Mouse (Mus musculus): Measurements from ENCODE around the gene Dlk2. TPM values are rescaled to one million over a fixed set of nuclear protein-coding genes. Genes with fewer than 3 reads are reported as not detected.

The Dlk2 gene
- 8.9 and 10.8 TPM in 2 replicates for polyA plus RNA-seq (2015; fragmentation: Nextera tagmentation; extraction: Ambion mirVana)

DNA sequence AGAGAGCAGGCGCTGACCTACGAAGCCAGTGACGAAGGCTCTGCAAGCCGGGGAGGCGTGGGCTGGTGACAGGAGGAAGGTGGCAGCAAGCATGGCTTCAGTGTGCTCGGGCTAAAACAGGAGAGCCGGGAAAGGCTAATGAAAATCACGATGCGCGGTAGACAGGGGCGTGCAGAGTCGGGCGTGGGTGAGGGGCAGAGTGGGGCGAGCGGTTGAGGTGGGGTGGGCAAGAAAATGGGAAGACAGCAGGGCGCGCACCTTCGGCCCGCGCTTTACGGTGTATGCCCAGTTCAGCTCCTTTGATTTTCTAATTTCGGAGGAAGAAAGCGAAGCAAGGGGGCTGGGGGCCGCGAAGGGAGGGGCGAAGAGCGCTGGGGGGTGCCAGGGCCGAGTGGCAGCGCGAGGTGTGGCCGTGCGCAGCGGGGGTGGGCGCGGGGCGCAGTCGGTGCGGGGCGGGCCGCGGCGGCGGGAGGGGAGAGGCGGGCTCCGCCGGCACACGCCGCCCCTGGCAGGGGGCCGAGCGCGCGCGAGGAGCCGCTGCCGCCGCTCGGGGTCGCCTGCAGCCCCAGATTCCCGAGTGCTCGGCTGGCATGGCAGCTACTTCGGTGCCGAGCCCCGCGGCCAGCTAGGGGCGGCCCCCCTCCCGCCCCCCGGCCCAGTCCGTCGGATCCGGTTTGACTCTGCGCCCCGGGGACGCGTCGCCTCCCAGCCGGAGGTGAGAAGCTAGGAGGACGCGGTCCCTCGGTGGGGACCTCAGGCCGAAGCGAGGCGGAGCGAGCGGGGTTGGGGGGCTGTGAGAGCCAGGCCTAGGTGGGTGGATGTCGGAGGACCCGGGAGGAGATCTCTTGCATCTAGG lies at the start of gene Dlk2:
Gene Dlk2 (plus strand): TSS at position 58 of the 856 bp plus-strand sequence.
- Histone ChIP-seq H3K9ac (ENCODE audit: low read length) (peak within 1 kb of the TSS; percentile 58), H3K4me3 (ENCODE audit: low read depth, low read length) (peak within 1 kb of the TSS; percentile 58), H3K9me3 (ENCODE audit: control insufficient read depth, low read length) (no peaks in the 10 kb centered on the region), H3K27ac (replicated peaks) (0 out of 2 replicates have a peak within 1 kb of the TSS, but pooled peaks have one; percentile 13), H3K4me1 (replicated peaks; ENCODE audit: control insufficient read depth, insufficient read depth) (no peaks in the 10 kb centered on the region), H3K36me3 (ENCODE audit: control insufficient read depth, insufficient read depth, low read length) (no peaks in the 10 kb centered on the region), H3K4me2 (replicated peaks; ENCODE audit: low read depth) (peak within 1 kb of the TSS; percentile 99), H3K27me3 (ENCODE audit: control insufficient read depth, insufficient read depth, low read length) (peaks cover 2% of the 10 kb centered on the region; the same call in 1 of the 2 replicates)
- under 1% methylated on average over 50 of the region's 86 CpGs for WGBS
- no peak for TF ChIP-seq EP300 (optimal IDR thresholded peaks at IDR 0.05)
- no peak for TF ChIP-seq CTCF (IDR thresholded peaks at IDR 0.05; ENCODE audit: low read depth)
- DNase-seq (ENCODE audit: low spot score) (peak; percentile 33), ATAC-seq (ENCODE audit: low FRiP score, low TSS enrichment) (peak; percentile 12; the same call in 1 of the 2 replicates)

- peak; percentile 98 for DNase-seq (ENCODE audit: low spot score)
- Histone ChIP-seq H3K4me2 (replicated peaks; ENCODE audit: low read depth) (peak within 1 kb of the TSS; percentile 83), H3K9ac (ENCODE audit: low read length) (peak within 1 kb of the TSS; percentile 97), H3K27me3 (ENCODE audit: control insufficient read depth, insufficient read depth, low read length) (no peaks in the 10 kb centered on the region), H3K4me1 (replicated peaks; ENCODE audit: control insufficient read depth, insufficient read depth) (peaks cover 9% of the 10 kb centered on the region; the same call in 1 of the 2 replicates), H3K9me3 (ENCODE audit: control insufficient read depth, low read length) (no peaks in the 10 kb centered on the region), H3K4me3 (ENCODE audit: low read depth, low read length) (peak within 1 kb of the TSS; percentile 92), H3K27ac (replicated peaks) (peak within 1 kb of the TSS; percentile 93), H3K36me3 (ENCODE audit: control insufficient read depth, insufficient read depth, low read length) (peaks cover 33% of the 10 kb centered on the region)
- under 1% methylated on average over 53 of the region's 53 CpGs for WGBS
- TF ChIP-seq CTCF (IDR thresholded peaks at IDR 0.05; ENCODE audit: low read depth) (no peak), EP300 (optimal IDR thresholded peaks at IDR 0.05) (peak; percentile 97)
- peak; percentile 90 for ATAC-seq (ENCODE audit: low FRiP score, low TSS enrichment)
These were observed 49.6 kb upstream of the Dlk2 start, which contains the start of the genes Polr1c and Yipf3 for GRCm38 (mm10) chr17:46247512-46248188. Polr1c (minus strand) TSS chr17:46248054. Yipf3 (plus strand) TSS chr17:46248080.

GRCm38 (mm10) chr17:46248189-46248522 lies 49.1 kb upstream of the Dlk2 start:
- Histone ChIP-seq H3K9me3 (ENCODE audit: control insufficient read depth, low read length) (no peaks in the 10 kb centered on the region), H3K4me3 (ENCODE audit: low read depth, low read length) (peak overlapping the region; percentile 92), H3K36me3 (ENCODE audit: control insufficient read depth, insufficient read depth, low read length) (peaks cover 33% of the 10 kb centered on the region), H3K27ac (replicated peaks) (peak overlapping the region; percentile 93), H3K4me2 (replicated peaks; ENCODE audit: low read depth) (peak overlapping the region; percentile 83), H3K27me3 (ENCODE audit: control insufficient read depth, insufficient read depth, low read length) (no peaks in the 10 kb centered on the region), H3K4me1 (replicated peaks; ENCODE audit: control insufficient read depth, insufficient read depth) (peaks cover 9% of the 10 kb centered on the region; the same call in 1 of the 2 replicates), H3K9ac (ENCODE audit: low read length) (peak overlapping the region; percentile 97)
- WGBS: under 1% methylated on average over 37 of the region's 37 CpGs
- TF ChIP-seq EP300 (optimal IDR thresholded peaks at IDR 0.05) (peak; percentile 72), CTCF (IDR thresholded peaks at IDR 0.05; ENCODE audit: low read depth) (no peak)
- ATAC-seq (ENCODE audit: low FRiP score, low TSS enrichment) (no peak), DNase-seq (ENCODE audit: low spot score) (no peak)

DNA sequence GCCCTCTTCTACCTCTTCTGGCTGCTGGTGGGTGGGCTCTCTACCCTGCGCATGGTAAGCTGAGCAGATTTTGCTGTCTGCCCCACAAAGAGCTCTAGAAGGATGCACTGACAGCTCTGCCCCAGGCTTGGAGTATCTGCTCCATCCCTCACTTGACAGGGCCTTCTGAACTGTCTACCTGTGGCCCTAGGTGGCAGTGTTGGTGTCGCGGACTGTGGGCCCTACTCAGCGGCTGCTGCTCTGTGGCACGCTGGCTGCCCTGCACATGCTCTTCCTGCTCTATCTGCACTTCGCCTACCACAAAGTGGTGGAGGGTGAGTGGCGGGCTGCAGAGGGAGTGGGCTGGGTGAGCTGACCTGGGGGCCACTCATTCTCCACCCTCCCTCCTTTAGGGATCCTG lies 46.0 kb upstream of the Dlk2 start:
- WGBS: 67% methylated on average over 7 of the region's 7 CpGs
- H3K4me3 ChIP-seq (ENCODE audit: low read depth, low read length): no peak overlapping the region
- DNase-seq (ENCODE audit: low spot score) (peak; percentile 40), ATAC-seq (ENCODE audit: low FRiP score, low TSS enrichment) (no peak)
- TF ChIP-seq CTCF (IDR thresholded peaks at IDR 0.05; ENCODE audit: low read depth) (peak; percentile 46; the same call in 1 of the 2 replicates), EP300 (optimal IDR thresholded peaks at IDR 0.05) (no peak)
- peaks cover 16% of the 10 kb centered on the region for H3K36me3 ChIP-seq (ENCODE audit: control insufficient read depth, insufficient read depth, low read length)
- no peak overlapping the region for H3K9ac ChIP-seq (ENCODE audit: low read length)
- no peaks in the 10 kb centered on the region for H3K27me3 ChIP-seq (ENCODE audit: control insufficient read depth, insufficient read depth, low read length)
- H3K4me2 ChIP-seq (replicated peaks; ENCODE audit: low read depth): no peak overlapping the region
- H3K9me3 ChIP-seq (ENCODE audit: control insufficient read depth, low read length): no peaks in the 10 kb centered on the region
- H3K4me1 ChIP-seq (replicated peaks; ENCODE audit: control insufficient read depth, insufficient read depth): peaks cover 9% of the 10 kb centered on the region; the same call in 1 of the 2 replicates
- H3K27ac ChIP-seq (replicated peaks): no peak overlapping the region

- 0 out of 2 replicates have a peak, but pooled peaks cover 4% of the 10 kb centered on the region for H3K4me1 ChIP-seq (replicated peaks; ENCODE audit: control insufficient read depth, insufficient read depth)
- H3K4me2 ChIP-seq (replicated peaks; ENCODE audit: low read depth): peak overlapping the region; percentile 98
- H3K9ac ChIP-seq (ENCODE audit: low read length): no peak overlapping the region
- WGBS: 56% methylated on average over 14 of the region's 14 CpGs
- no peak for ATAC-seq (ENCODE audit: low FRiP score, low TSS enrichment)
- H3K27me3 ChIP-seq (ENCODE audit: control insufficient read depth, insufficient read depth, low read length): no peaks in the 10 kb centered on the region
- DNase-seq (ENCODE audit: low spot score): peak; percentile 54
- H3K27ac ChIP-seq (replicated peaks): no peak overlapping the region
- TF ChIP-seq CTCF (IDR thresholded peaks at IDR 0.05; ENCODE audit: low read depth) (peak; percentile 71), EP300 (optimal IDR thresholded peaks at IDR 0.05) (no peak)
- H3K36me3 ChIP-seq (ENCODE audit: control insufficient read depth, insufficient read depth, low read length): peaks cover 16% of the 10 kb centered on the region
- H3K9me3 ChIP-seq (ENCODE audit: control insufficient read depth, low read length): no peaks in the 10 kb centered on the region
- H3K4me3 ChIP-seq (ENCODE audit: low read depth, low read length): no peak overlapping the region
These were observed 44.4 kb upstream of the Dlk2 start for GRCm38 (mm10) chr17:46252571-46253451.
